Mouse (Mus musculus) liver, embryonic 13.5 days (tissue): Measurements from ENCODE around the gene Ssbp3. TPM values are rescaled to one million over a fixed set of nuclear protein-coding genes. Genes with fewer than 3 reads are reported as not detected.
A peak's percentile ranks its signal among the peaks of the same experiment; 100 is the strongest.

Source experiments
- ATAC-seq: fragments of 200-750 bp; cut with Nextera tagmentation; 2 replicates; pipeline ENCODE4 v1.8.0; 2017; ENCODE audit warnings: low read depth, mild to moderate bottlenecking, moderate number of reproducible peaks, moderate library complexity
- DNase-seq: peaks from one replicate; pipeline ENCODE4 v3.0.0; 2022
- H3K27ac ChIP-seq: fragments of 300-500 bp; sonication (generic); 2 replicates; pipeline ENCODE4 v1.5.1; 2015; ENCODE audit warnings: moderate library complexity, mild to moderate bottlenecking, inconsistent platforms
- H3K27me3 ChIP-seq: fragments of 300-500 bp; sonication (generic); 2 replicates; pipeline ENCODE4 v1.6.1; 2015; ENCODE audit warnings: mild to moderate bottlenecking, inconsistent platforms
- H3K36me3 ChIP-seq: fragments of 300-500 bp; sonication (generic); 2 replicates; pipeline ENCODE4 v1.6.1; 2015; ENCODE audit warnings: mild to moderate bottlenecking, inconsistent platforms
- H3K4me1 ChIP-seq: fragments of 300-500 bp; sonication (generic); replicated peaks from 2 replicates; pipeline ENCODE4 v1.6.1; 2015; ENCODE audit warnings: inconsistent platforms
- H3K4me2 ChIP-seq: fragments of 300-500 bp; sonication (generic); 2 replicates; pipeline ENCODE4 v1.6.1; 2015; ENCODE audit warnings: inconsistent platforms, mild to moderate bottlenecking, moderate library complexity
- H3K4me3 ChIP-seq: fragments of 300-500 bp; sonication (generic); replicated peaks from 2 replicates; pipeline ENCODE4 v1.5.1; 2015; ENCODE audit warnings: mild to moderate bottlenecking, inconsistent platforms
- H3K9ac ChIP-seq: fragments of 300-500 bp; sonication (generic); 2 replicates; pipeline ENCODE4 v1.6.1; 2015; ENCODE audit warnings: mild to moderate bottlenecking, inconsistent platforms
- H3K9me3 ChIP-seq: fragments of 300-500 bp; sonication (generic); replicated peaks from 2 replicates; pipeline ENCODE4 v1.6.1; 2016; ENCODE audit warnings: inconsistent platforms
- WGBS: fragments of 180-500 bp; shearing (Covaris S2); methylation state at CpG from one replicate; pipeline ENCODE4 v1.1.7; 2015; ENCODE audit not compliant: insufficient replicate concordance; 5-methylcytosine and 5-hydroxymethylcytosine counted together
- polyA plus RNA-seq: library from polyadenylated mRNA; unstranded; fragments of >200 nt; fragmentation: Nextera tagmentation; extraction: Ambion mirVana; gene quantifications from 2 replicates; pipeline ENCODE4 v1.2.1, GENCODE M21; 2015

Gene Ssbp3
- polyA plus RNA-seq, 1 experiment from 2014 or later = 55.5 TPM

DNA sequence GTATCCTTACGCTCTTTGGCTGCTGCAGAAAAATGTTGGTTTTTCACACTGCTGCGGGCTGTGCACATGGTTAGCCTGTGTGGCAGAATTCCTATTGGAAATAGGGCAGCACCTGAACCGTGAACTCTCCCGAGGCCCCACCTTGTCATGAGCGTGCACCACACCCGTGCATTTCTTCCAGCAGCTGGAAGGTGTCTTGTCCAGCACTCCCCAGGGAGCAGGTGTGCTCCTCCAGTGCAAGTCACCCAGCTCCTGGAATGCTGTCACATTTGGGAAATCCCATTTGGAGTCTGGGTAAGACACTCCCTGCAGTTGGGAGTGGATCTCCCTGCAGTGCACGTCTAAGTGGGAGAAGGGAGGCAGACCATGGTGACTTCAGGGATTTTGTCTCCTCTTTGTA lies 38.0 kb downstream of the Ssbp3 start:
- H3K9ac ChIP-seq = 0 out of 2 replicates have a peak overlapping the region, but pooled peaks have one; percentile 11
- H3K4me1 ChIP-seq = peaks cover 83% of the 10 kb centered on the region
- H3K4me3 ChIP-seq = no peak overlapping the region
- H3K27me3 ChIP-seq = no peaks in the 10 kb centered on the region
- H3K9me3 ChIP-seq = no peaks in the 10 kb centered on the region
- peaks cover 26% of the 10 kb centered on the region for H3K36me3 ChIP-seq
- H3K4me2 ChIP-seq = no peak overlapping the region
- WGBS = 64% methylated on average over 7 of the region's 7 CpGs
- no peak for DNase-seq
- ATAC-seq = no peak
- no peak overlapping the region for H3K27ac ChIP-seq

DNA sequence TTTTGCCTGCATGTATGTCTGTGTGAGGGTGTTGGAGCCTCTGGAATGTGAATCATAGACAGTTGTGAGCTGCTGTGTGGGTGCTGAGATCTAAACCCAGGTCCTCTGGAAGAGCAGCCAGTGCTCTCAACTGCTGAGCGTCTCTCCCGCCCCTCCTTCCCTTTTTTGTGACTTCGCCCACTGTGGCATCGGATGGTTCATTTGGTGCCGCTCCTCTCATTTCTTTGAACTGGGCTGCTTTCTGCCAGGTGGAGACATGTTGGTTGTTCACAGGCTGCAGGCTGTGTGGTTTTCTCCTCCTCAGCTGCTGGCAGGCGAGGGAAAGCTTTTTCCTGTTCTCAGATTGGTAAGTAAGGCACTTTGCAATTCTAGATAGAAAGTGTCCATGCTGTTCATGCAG lies 38.7 kb downstream of the Ssbp3 start:
- Histone ChIP-seq H3K9me3 (no peaks in the 10 kb centered on the region), H3K36me3 (peaks cover 27% of the 10 kb centered on the region), H3K4me2 (no peak overlapping the region; the same call in 1 of the 2 replicates), H3K27me3 (no peaks in the 10 kb centered on the region), H3K9ac (peak overlapping the region; percentile 36), H3K4me3 (no peak overlapping the region), H3K27ac (peak overlapping the region; percentile 56), H3K4me1 (peaks cover 81% of the 10 kb centered on the region)
- DNase-seq (no peak), ATAC-seq (no peak)
- 33% methylated on average over 6 of the region's 6 CpGs for WGBS

DNA sequence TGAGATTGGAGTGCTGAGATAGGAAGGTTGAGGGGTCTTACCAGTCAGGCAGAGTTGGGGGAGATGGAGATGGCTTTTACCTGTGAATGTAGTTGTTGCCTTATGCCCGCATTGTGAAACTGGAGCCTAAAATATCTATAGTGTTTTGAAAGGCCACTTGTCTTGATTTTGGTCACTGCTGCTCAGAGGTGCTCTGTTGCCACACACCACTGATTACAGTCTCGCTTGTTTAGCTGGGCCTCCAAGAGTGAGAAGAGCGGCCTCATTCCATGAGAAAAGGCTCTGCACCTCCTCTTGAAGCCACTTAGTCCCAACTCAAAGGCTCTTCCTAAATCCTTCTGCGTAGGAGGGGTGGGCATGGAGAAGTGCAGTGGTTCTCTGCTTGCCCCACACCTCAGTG lies 40.3 kb downstream of the Ssbp3 start:
- WGBS = 79% methylated on average over 4 of the region's 4 CpGs
- DNase-seq (no peak), ATAC-seq (no peak)
- Histone ChIP-seq H3K36me3 (peaks cover 26% of the 10 kb centered on the region), H3K27me3 (no peaks in the 10 kb centered on the region), H3K9me3 (no peaks in the 10 kb centered on the region), H3K4me2 (no peak overlapping the region), H3K4me1 (peaks cover 80% of the 10 kb centered on the region), H3K9ac (no peak overlapping the region), H3K4me3 (no peak overlapping the region), H3K27ac (0 out of 2 replicates have a peak overlapping the region, but pooled peaks have one; percentile 11)

DNA sequence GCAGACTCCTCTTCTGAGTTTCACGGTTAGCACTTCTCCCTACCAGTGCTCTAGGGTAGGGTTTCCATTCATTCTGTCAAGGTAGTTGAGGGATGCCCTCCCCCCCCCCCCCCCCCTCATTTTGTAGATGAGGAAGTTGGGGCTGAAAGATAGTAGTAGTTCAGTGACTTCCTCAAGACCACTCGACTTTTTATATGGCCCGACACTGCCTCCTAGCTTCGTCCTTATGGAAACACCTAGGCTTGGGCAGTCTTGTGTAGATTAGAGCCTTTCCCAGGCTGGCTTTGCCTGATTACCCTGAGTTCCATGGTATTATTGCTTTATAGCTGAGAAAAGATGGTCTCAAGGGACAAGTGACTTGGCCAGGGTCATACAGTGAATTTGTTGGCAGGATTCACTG lies 41.0 kb downstream of the Ssbp3 start:
- no peak for DNase-seq
- Histone ChIP-seq H3K4me3 (no peak overlapping the region), H3K4me2 (no peak overlapping the region), H3K4me1 (peaks cover 81% of the 10 kb centered on the region), H3K9me3 (no peaks in the 10 kb centered on the region), H3K27ac (no peak overlapping the region), H3K9ac (no peak overlapping the region), H3K36me3 (peaks cover 26% of the 10 kb centered on the region), H3K27me3 (no peaks in the 10 kb centered on the region)
- WGBS = 5% methylated on average over 4 of the region's 4 CpGs
- no peak for ATAC-seq

DNA sequence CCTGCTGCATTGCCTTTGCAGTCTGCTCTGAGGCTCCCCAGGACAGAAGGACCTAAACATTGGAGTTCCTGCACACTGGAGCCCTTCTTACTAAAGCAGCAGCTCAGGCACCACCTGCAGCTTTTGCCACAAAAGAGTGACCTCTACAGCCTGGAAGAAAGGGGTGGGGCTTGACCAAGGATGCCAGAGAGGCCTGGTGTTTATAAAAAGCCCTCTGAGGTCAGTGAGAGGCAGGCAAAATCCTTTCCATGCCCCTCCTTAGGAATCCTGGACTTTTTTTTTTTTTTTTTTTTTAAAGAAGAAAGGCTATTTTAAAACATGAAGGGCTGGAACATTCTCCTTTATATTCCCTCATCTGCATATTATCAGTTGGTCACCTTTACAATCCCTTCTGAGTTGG lies 42.7 kb downstream of the Ssbp3 start:
- H3K27ac ChIP-seq = no peak overlapping the region
- ATAC-seq = no peak

DNA sequence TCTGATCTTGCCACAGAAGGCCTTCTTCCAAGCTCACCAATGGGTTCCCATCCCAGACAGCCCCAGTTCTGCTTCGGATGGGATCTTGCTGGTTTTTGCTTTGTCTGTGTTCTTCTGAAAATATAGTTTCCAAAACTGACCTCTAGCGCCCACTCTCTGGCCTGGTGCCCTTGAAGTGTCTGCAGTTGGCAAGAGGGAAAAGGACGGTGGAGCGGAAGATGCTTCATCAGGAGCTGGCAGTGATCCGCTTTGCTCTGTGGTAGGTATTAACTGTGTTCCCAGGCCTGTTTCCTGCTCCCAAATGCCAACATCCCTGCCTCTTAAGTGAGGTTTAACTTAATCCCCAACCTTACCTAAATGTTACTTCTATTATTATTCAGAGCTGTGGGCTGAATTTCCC lies 43.3 kb downstream of the Ssbp3 start:
- no peak overlapping the region for H3K27ac ChIP-seq
- H3K27me3 ChIP-seq = no peaks in the 10 kb centered on the region
- no peak for DNase-seq
- peaks cover 29% of the 10 kb centered on the region for H3K36me3 ChIP-seq
- H3K9me3 ChIP-seq = no peaks in the 10 kb centered on the region
- H3K4me2 ChIP-seq = no peak overlapping the region
- no peak overlapping the region for H3K9ac ChIP-seq
- no peak overlapping the region for H3K4me3 ChIP-seq
- 94% methylated on average over 5 of the region's 5 CpGs for WGBS
- no peak for ATAC-seq
- peaks cover 79% of the 10 kb centered on the region for H3K4me1 ChIP-seq

More for the DNA sequence above, 42.7 kb downstream of the Ssbp3 start:
- H3K4me3 ChIP-seq = no peak overlapping the region
- peaks cover 27% of the 10 kb centered on the region for H3K36me3 ChIP-seq
- no peak overlapping the region for H3K4me2 ChIP-seq
- H3K9ac ChIP-seq = no peak overlapping the region
- no peaks in the 10 kb centered on the region for H3K9me3 ChIP-seq
- peaks cover 79% of the 10 kb centered on the region for H3K4me1 ChIP-seq
- H3K27me3 ChIP-seq = no peaks in the 10 kb centered on the region
- no peak for DNase-seq

DNA sequence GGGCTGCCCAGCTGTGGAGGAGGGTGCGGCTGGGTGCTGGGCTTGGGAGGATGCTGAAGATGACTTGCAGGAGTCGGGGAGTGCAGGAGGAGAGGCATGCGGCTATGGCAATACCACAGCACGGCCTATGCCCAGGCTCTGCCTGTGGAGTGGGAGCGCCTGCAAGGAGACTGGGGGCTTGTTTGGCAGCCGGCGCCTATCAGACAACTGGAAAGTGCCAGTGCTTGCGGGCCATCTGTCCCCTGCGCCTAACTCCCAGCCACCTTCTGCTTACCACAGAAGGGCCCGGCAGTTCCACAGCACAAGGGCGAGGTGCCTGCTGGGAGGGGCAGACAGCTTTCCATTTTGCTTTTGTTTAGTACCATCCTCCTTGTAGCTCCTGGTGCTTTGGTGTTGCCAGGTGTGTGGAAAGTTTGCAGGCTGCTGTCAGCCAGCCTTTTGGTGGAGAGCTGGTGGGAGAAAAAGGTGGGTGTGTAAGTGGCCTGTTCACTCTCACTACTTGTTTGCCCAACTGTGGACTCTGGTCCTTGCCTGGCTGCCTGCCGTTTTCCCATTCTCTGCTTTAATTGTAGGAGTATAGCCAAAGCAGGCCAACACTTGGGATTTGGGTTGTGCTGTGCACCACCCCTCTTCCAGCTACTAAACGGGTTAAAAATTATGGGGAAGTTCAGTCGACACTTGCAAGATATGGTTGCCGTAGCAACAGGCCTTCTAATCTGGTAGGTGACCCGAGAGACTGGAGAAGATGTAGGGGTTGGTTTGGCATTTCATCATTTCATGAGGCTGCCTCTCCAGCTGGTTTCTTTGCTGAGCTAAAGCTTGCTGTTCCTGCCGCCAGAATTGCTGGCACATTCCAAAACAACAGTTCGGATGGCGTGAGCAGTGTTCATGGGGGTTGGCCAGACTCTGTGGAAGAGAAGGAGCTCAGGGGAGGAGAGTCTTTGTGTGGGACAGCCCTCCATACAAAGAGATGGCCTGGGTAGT lies 45.5 kb downstream of the Ssbp3 start:
- Histone ChIP-seq H3K4me3 (no peak overlapping the region), H3K27ac (peak overlapping the region; percentile 64), H3K27me3 (no peaks in the 10 kb centered on the region), H3K4me1 (peaks cover 73% of the 10 kb centered on the region), H3K9me3 (no peaks in the 10 kb centered on the region), H3K9ac (no peak overlapping the region), H3K36me3 (peaks cover 36% of the 10 kb centered on the region), H3K4me2 (peak overlapping the region; percentile 27)
- peak; percentile 64 for ATAC-seq
- no peak for DNase-seq
- 43% methylated on average over 19 of the region's 19 CpGs for WGBS

DNA sequence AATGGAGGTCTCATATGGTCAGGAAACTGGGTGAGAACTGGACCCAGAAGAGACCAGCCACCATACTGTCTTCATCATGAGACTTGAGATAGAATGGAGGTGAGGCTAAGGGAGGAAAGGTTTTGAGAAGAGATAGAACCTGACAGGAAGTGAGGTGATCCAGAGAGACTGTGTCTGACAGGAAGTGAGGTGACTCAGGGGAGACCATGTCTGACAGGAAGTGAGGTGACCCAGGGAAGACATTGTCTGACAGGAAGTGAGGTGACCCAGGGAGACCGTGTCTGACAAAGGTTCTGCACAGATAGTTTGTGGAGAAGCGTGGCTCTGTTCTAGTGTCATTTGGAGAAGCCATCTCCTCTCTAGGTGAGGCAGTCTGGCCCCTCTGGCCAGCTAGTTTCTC lies 47.6 kb downstream of the Ssbp3 start:
- Histone ChIP-seq H3K27me3 (no peaks in the 10 kb centered on the region), H3K9ac (no peak overlapping the region), H3K9me3 (no peaks in the 10 kb centered on the region), H3K4me1 (peaks cover 75% of the 10 kb centered on the region), H3K27ac (no peak overlapping the region; the same call in 1 of the 2 replicates), H3K4me3 (no peak overlapping the region), H3K36me3 (peaks cover 31% of the 10 kb centered on the region), H3K4me2 (no peak overlapping the region)
- ATAC-seq (no peak), DNase-seq (no peak)
- 47% methylated on average over 2 of the region's 2 CpGs for WGBS

DNA sequence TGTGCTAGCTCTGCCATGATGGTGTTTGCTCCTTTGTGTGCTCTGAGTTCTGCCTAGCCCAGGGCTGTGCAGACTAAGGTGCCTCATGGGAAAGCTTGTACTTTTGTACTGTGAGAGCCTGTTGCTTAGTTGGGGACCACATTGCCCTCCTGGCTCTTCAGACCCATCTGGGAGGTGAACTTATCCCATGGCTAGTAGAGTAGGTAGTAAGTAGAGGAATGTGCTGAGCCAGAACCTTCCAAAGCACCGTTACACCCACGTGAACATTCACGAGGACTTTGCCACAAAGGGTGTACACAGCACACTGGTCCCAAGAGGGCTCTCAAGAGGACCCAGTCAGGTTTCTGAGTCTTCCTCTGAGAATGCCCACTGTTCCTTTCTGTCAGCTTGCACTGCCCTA lies 48.1 kb downstream of the Ssbp3 start:
- no peak overlapping the region for H3K9ac ChIP-seq
- H3K4me1 ChIP-seq = peaks cover 75% of the 10 kb centered on the region
- no peak overlapping the region for H3K4me3 ChIP-seq
- H3K27me3 ChIP-seq = no peaks in the 10 kb centered on the region
- 79% methylated on average over 3 of the region's 3 CpGs for WGBS
- peaks cover 27% of the 10 kb centered on the region for H3K36me3 ChIP-seq
- H3K27ac ChIP-seq = no peak overlapping the region
- ATAC-seq (no peak), DNase-seq (no peak)
- no peak overlapping the region for H3K4me2 ChIP-seq
- H3K9me3 ChIP-seq = no peaks in the 10 kb centered on the region

DNA sequence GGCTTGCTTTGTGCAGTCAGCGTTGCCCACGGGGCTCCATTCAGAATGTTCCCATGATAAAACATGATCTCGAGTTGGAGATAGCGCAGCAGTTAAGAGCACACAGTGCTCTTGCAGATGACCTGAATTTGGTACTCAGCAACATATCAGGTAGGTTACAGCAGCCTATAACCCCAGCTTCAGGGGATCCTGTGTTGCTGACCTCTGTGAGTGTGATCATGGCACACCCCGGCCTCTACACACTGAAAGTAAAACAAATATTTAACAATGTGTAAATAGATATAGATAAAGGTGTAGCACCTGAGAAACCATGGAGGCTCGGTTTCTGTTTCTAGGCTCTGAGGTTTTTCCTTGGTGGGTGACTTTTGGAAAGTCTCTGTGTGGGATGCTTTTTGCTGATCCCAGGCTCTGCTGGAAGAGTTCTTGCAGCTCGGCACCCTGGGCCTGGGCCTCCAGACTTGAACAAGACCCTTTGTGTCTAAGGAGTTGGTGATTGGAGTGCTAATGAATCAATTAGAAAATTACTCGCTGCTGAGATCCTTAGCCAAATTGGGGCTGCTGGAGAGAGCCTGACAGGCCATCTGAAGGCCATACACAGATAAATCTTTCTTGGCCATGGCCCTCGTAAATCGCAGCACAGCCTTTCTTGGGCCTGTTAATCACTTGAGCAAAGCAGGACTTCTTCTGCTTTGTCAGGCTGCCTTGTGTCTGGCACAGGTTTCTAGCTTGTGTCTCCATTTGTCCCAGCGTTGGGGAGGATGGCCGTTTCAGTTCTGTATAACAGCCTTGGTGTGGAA lies 49.2 kb downstream of the Ssbp3 start:
- Histone ChIP-seq H3K4me3 (no peak overlapping the region), H3K9ac (no peak overlapping the region), H3K36me3 (peaks cover 24% of the 10 kb centered on the region), H3K27ac (no peak overlapping the region), H3K4me2 (no peak overlapping the region), H3K9me3 (no peaks in the 10 kb centered on the region), H3K4me1 (peaks cover 71% of the 10 kb centered on the region), H3K27me3 (no peaks in the 10 kb centered on the region)
- DNase-seq = no peak
- WGBS = 73% methylated on average over 12 of the region's 12 CpGs
- no peak for ATAC-seq

DNA sequence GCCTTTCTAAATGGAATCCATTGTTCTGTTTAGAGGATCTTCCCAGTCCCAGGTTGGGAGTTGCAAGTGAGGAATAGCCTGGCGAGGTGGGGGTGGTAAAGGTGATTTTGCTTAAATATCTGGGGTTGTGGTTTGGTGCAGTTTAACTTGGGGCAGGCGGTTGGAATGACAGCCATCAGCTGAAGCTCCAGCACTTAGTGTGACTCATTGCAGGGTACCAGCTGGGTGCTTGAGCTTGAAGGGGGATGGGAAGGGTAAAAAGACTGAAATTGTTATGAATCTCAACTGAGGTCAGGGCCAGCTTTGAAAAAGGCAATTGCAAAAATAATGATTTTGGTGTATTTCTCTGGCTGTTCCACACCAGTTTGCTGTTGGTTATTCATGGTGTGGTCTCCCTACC lies 50.0 kb downstream of the Ssbp3 start:
- 84% methylated on average over 2 of the region's 2 CpGs for WGBS
- Histone ChIP-seq H3K27me3 (no peaks in the 10 kb centered on the region), H3K4me3 (no peak overlapping the region), H3K27ac (no peak overlapping the region), H3K9ac (no peak overlapping the region; the same call in 1 of the 2 replicates), H3K9me3 (no peaks in the 10 kb centered on the region), H3K36me3 (peaks cover 25% of the 10 kb centered on the region), H3K4me2 (no peak overlapping the region), H3K4me1 (peaks cover 71% of the 10 kb centered on the region)
- DNase-seq (no peak), ATAC-seq (no peak)
